Mouse (Mus musculus) kidney, postnatal 25 days (tissue): ENCODE results near the gene Gm20708.

Experiments
- DNase-seq, 2 experiments: peaks; one replicate each; pipeline ENCODE4 v3.0.0; 2021; ENCODE audit warnings: mixed read lengths in 2 of 2

The Gm20708 gene

GRCm38 (mm10) chr11:117781199-117781821 lies 28.2 kb upstream of the Gm20708 start:
- peak; percentile 91 to 94 for DNase-seq

- peak; percentile 49 to 78 for DNase-seq
Observed at GRCm38 (mm10) chr11:117781993-117782704, 27.3 kb upstream of the Gm20708 start, which contains the start of the genes Tmc8 and Tmc6. Gene Tmc8 (plus strand): TSS chr11:117782076. Gene Tmc6 (minus strand): TSS chr11:117782198.

DNA sequence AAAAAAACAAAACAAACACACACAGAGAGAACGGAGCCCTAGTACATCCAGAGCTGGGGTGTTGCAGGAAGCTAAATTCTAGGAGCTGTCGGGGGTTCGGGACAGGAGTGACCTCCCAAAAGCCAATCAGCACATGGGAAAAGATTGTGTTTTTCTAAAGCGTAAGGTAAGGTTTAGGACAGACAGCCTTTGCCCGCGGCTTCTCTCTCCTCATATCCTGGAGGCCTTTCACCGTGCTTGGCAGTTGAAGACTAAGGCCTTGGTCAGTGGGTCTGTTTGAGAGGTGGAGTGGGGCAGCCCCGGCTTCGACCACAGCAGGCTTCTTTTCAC lies 26.8 kb upstream of the Gm20708 start:
- no peak for DNase-seq

DNA sequence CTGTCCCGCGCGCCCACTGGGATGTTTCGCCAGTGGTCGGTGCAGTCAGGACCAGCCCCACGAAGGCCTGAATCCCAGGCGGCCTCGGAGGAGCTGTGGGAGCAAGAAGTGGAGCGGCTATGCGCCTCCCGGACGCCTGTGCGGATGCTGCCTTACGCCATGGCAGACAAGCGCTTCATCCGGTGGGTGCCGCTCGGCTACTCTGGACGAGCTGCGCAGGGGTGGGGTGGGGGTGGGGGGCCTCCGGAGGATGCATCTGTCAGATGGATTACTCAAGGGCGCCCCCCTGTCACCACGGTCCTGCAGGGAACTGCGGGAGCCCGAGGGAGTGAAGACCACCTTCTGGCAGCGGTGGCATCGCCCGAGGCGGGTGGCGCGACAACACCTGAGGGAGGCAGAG lies 26.4 kb upstream of the Gm20708 start:
- peak; percentile 66 to 75 for DNase-seq

- peak; percentile 57 to 74 for DNase-seq
Observed at GRCm38 (mm10) chr11:117783683-117784309, 25.7 kb upstream of the Gm20708 start.

GRCm38 (mm10) chr11:117786294-117786693 lies 23.2 kb upstream of the Gm20708 start:
- DNase-seq = peak; percentile 79 to 83

- peak in 1 of 2 experiments; percentile 19 for DNase-seq
Observed at GRCm38 (mm10) chr11:117788481-117788880, 21.0 kb upstream of the Gm20708 start.

- DNase-seq = peak; percentile 73 to 77
Observed at GRCm38 (mm10) chr11:117790286-117790685, 19.2 kb upstream of the Gm20708 start.

GRCm38 (mm10) chr11:117790703-117791440 lies 18.6 kb upstream of the Gm20708 start:
- peak; percentile 54 to 82 for DNase-seq

DNA sequence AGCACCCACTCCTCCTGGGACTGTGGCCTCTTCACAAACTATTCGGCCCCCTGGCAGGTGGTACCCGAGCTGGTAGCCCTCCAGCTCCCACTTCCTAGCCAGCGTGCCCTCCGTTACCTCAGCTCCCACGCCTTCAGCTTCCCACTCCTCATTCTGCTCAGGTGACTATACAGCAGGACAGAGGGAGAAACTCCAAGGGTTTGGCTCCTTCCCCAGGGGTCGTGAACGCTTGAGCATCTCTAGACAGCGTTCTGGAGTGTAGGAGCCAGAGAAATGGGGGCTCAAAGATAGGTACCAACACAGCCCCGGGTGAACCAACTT lies 18.1 kb upstream of the Gm20708 start:
- no peak for DNase-seq

- peak; percentile 87 to 94 for DNase-seq
Observed at GRCm38 (mm10) chr11:117792281-117792888, 17.1 kb upstream of the Gm20708 start.

- DNase-seq = peak in 1 of 2 experiments; percentile 24
Observed at GRCm38 (mm10) chr11:117794035-117794551, 15.4 kb upstream of the Gm20708 start.

GRCm38 (mm10) chr11:117796954-117797353 lies 12.5 kb upstream of the Gm20708 start:
- DNase-seq = no peak

DNA sequence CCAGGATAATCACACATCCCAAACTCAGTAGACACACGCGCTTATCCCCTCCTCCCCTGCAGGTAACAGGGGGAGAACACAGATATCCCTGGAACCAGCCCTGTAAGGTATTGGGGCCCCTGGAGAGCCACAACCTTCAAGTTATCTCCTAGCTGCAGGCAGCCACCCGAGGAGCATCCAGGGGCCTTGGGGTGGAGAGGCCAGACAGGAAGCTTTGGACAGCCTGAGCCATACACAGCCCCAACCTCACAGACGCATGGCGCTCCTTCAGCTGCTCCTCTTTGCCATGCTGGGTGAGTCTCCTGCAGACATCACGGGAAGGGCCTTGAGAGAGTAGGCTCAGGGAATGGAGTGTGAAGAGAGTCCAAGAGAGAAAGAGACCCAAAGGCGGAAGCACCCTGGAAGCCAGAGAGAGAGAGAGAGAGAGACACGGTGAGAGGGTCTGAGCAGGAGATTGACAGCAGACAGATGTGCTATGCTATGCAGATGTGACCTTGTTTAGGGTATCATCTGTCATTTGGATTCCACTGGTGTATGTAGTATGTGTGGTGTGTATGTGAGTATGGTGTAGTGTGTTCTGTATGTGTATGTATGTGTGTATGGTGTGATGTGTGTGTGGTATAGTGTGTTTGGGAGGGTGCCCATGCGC lies 11.8 kb upstream of the Gm20708 start, which contains the start of gene 6030468B19Rik:
6030468B19Rik (plus strand) TSS at position 150 of the 649 bp plus-strand sequence.
- no peak for DNase-seq

DNA sequence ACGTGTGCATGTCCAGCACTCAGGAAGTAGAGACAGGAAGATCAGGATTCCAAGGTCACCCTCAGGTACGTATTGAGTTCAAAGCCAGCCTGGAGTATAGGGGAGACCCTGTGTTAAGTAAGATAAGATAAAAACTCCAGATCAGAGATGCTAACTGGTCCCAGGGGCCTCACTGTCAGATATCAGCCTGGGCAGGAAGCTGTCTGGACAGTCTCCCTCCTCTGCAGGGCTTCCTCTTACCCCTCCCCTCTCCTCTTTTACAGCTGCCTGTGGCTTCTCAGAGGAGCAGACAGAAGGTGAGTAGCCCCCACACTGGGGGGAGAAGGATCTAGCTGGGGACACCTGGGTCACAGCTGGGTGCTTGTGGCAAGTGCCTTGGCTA lies 11.3 kb upstream of the Gm20708 start:
- no peak for DNase-seq

GRCm38 (mm10) chr11:117799174-117799573 lies 10.3 kb upstream of the Gm20708 start:
- no peak for DNase-seq

- no peak for DNase-seq
Observed at GRCm38 (mm10) chr11:117800038-117800437, 9.4 kb upstream of the Gm20708 start.

- DNase-seq = no peak
Observed at GRCm38 (mm10) chr11:117801650-117802049, 7.8 kb upstream of the Gm20708 start.

- no peak for DNase-seq
Observed at GRCm38 (mm10) chr11:117803166-117803688, 6.2 kb upstream of the Gm20708 start.

DNA sequence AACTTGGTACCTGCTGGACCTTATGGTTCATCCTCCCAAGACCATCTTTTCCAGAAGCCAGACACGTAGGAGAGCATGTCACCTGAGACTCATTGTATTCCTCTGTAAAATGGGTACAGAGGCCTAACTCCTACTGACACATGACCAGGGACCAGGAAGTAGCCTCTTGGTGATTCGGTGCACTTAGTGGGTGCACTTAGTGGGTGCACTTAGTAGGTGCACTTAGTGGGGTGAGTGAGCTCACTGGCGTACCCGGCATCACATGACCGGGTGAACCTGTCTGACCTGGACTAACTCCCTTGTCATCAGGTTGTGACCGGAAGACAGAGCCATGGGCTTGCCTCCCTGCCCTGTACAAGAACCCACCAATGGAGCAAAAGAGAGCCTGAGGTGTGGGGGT lies 2.7 kb upstream of the Gm20708 start:
- no peak for DNase-seq

DNA sequence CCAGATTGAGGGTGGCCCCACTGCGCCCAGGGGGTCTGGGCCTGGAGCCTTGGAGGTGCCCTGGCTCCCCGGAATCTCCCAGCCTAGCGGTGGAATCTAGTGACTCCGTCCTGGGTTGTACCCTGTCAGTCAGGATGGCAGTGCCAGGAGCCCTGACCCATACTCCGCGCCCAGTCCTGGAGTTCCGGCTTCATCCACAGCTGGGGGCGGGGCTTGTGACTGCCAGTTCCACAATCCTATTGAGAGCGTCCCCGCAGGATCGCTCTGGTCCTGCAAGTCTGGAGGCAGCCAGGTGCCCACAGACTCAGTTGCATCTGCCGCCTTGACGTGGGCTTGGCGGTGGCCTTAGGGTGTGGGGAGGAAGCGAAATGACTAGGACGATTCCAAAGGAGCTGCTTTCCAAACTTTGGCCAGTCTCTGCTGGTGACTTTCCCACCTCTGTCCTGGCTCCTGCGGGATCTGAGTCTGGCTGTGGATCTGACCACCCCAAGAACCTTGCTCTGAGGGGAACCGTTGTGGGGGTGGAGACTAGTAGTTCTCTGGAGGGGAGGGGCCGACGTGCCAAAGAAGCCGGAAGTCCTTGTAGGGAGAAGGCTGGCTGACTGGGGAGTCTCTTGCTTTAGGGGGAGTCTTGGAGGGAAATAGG lies 1.1 kb downstream of the Gm20708 start:
- peak; percentile 96 to 98 for DNase-seq
